Mouse (Mus musculus) MEL-GATA-1-ER (cell line): Measurements from ENCODE around the gene Cntn1.

ENCODE experiments used
- DNase-seq: peaks from one replicate; pipeline ENCODE4 v3.0.0-alpha.2; 2012; ENCODE audit warnings: low read depth; ENCODE audit errors: extremely low read depth

The Cntn1 gene

DNA sequence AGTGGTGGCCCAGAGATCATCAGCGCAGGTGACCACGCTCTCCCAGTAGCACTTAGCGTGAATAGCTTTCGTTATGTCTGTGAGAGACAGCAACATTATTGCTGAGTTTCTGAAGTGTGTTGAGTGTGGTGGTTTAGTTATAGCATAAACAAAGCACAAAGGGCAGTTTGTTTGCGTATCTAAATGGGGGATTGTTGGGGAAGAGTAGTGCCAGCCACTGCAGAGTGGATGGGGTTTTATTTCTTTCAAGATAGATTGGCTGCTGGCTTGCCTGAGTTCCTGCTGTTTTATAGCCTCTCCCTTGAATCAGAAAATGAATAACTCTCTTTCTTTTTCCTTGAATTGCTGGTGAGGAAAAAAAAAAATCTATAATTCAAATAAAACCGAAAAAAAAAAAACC lies 86.1 kb downstream of the Cntn1 start:
- DNase-seq: no peak

DNA sequence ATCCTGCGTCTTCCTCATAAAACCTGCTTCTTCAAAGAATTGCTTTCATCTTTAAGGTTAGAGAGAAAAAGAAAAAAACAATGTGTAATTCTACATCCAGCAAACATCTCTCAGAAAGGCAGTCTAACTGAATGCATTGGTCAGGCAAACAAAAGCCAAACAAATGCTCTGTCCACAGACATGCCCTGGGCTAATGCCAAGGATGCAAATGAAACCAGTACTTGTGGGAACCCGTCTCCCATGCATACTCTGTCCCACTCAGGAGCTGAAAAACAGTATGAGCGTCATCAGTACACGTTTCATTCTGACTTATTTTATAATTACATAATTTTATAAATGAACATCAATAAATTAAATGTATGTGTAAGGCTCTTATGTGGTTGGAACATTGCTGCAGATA lies 91.0 kb downstream of the Cntn1 start:
- DNase-seq: no peak

GRCm38 (mm10) chr15:92154921-92155320 lies 104.0 kb downstream of the Cntn1 start:
- no peak for DNase-seq

DNA sequence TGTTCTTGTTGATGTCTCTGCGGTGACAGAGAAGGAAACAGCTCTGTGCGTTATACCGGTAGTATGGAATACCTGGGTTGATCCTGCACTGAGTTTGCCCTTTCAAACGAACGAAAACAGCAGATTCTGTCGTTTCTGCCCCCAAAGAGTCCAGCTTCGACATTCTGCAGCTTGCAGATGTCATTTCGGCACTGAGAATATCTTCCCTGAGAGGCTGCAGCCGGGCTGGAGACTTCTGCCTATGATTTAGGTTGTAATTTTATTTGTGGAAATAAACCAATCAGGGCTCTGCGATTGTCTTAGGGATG lies 109.8 kb downstream of the Cntn1 start:
- DNase-seq: no peak

DNA sequence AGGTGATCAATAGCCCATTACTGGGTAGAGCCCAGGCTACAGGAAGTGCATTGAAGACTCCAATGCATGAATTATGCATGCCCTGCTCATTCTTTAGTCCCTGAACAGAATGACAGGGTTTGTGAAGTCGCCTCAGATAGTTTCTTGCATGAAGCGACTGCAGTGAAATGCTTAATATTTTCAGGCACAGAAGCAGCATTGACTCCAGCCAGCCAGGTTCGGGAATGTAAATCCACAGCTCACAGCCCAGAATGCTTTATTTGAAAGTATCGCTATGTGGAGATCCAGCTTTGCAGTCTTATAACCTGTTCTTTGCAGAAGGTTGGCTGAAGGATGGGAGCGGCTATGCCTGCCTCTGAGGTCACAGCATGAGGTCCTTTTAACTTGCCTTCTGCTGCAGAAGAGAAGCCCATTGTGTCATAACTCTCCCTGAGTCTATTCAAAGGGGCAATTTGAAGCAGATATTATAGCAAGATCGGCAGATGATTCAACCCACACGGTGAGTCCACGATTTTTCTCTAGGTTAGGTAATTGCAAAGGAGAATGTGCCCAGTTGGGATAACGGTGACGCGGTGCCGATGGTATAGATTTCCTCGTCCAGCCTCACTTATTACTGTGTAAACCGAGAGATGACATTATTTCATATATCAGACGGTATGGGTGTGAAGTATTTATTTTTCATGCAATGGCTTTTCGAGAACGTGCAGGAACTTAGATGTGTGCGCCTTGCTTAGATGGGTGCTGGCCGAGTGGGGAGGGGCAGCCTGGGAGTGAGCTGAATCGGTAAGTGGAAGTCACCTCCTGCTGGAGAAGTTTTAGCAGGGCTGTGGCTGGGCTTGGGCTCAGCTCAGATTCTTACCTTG lies 110.4 kb downstream of the Cntn1 start:
- no peak for DNase-seq

DNA sequence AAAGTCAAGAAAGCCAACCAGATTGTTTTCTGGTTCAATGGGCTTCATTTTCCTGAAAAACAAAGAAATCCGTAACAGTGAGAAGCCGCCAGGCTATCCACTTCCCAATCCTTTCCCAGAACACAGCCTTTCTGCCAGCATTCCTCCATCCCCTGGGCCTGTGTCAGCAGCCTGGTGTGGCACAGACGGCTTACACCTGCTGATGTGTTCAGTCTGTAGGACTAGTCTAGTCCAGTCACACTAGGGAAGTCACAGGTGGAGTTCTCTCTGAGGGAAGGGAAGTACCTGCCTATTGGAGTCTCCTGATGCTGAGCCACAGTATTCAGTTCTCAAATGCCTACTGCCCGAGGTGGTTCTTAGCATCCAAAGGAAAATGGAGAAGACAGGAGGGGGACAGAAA lies 111.9 kb downstream of the Cntn1 start:
- no peak for DNase-seq

DNA sequence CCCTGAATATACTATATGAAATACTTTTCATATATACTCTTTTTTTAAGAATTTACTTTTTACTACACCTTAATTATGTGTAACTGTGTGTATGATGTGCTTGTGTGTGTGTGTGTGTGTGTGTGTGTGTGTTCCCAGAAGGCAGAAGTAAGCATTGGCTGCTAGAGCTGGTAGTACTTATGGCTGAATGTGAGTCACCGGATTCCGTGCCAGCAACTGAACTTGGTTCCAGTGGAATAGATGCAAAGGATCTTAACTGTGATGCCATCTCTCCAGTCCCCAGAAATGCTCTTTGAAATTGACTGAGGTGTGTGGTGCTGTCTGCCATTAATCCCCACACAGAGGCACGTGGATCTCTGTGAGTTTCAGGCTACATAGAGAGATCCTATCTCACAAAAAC lies 113.2 kb downstream of the Cntn1 start:
- no peak for DNase-seq

DNA sequence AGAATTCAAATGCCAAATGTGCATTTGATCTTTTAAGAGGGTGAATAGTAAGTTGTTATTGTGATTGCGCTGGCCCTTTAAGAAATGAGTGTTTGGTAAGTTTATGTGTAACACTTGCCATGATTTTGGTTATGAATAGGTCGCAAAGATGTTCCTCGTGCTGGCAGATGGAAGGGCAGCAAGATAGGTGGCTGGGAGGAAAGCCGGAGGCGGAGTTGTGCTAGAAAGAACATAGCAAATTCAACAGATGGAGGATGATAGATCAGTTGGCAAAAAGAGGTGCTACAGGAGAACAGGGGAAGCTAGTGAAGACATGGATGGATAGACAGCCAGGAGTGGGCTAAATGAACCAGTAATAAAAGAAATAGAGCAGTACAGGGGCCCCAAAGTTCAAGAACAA lies 115.3 kb downstream of the Cntn1 start:
- DNase-seq: no peak

DNA sequence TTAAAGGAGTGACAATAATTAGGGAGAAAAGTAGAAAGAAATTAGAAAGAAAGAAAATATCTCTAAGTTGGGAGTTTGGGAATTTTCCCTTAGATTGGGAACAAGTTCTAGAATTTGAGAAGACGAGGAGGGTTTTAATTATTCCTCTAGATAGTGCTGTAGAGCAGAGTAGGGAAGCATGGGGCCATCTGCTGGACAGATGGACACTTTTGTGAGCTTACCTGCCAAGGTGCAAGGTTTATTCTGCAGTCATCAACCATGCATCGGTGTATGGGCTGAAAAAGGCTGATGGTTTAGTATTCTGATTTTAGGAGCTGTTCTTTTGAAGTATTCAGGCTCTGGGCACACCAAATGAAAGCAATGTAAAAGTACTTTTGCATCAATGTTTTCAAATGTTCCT lies 124.8 kb downstream of the Cntn1 start:
- no peak for DNase-seq

DNA sequence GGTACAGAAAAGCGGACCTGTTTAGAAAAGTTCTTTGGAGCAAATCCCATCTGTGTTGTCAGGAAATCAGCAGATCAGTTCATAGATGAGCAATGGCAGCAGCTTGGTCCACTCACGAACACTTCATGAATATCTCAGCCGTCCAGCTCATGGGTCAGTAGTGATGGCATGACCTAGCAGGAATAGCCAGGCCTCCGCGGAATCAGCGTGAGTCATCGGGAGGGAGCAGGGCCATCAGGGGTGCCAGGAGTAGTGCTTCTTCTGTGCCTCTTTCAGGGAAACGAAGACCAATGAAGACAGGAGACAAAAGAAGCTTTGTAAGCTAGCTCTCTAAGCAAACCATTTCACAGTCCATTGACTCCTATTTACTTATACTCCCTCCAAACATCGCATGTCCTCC lies 126.4 kb downstream of the Cntn1 start:
- DNase-seq: no peak

GRCm38 (mm10) chr15:92185484-92185883 lies 134.5 kb downstream of the Cntn1 start:
- DNase-seq: no peak

GRCm38 (mm10) chr15:92190000-92190399 lies 139.0 kb downstream of the Cntn1 start:
- DNase-seq: no peak

DNA sequence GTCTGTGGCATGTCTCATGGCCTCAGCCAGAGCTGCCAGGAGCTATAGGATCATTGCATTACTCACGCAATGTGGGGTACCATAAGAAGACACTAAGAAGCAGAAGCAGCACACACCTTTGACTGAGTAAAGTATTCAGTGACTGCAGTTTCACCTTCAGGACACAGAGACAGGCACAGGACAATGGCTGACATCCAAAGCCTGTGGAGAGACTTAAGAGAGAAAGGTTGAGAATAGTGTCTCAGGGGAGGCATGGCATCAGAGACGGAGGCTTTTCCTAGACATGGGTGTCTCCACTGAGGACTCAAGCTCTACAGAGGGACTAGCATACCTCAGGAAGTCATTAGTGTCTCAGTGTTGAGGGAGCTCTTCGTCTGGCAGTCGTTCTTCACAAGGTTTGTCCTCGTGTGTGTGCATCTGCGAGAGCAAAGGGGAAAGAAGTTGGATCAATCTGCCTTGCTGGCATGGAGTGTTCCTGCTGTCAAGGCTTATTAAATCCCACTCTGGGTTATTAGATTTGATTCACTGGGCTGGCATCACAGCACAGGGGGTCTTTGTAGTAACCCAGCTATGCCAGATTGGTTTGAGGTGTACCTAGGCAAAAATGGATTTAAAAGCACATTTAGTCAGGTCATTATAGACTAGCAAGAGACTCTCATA lies 149.5 kb downstream of the Cntn1 start:
- no peak for DNase-seq

DNA sequence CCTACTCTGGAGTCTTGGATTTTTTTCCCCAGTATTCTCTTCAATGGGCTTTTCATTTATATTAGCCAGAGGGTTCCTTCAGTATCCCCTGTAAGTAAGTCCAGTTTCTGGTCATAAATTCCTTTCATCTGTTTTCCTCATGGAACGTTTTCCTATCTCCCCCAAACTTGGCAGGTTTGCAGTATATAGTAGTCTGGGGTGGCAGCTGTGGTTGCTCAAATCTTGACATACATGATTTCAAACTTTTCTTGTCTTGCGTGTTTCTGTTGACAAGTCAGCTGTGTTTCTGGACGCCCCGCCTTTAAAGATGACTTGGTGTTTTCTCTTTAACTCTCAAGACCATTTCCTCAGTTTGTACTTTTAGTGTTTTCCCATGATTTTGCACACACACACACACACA lies 155.7 kb downstream of the Cntn1 start:
- no peak for DNase-seq

- no peak for DNase-seq
Measured at GRCm38 (mm10) chr15:92209778-92210177, 158.8 kb downstream of the Cntn1 start.

GRCm38 (mm10) chr15:92210486-92211235 lies 159.7 kb downstream of the Cntn1 start:
- DNase-seq: no peak

DNA sequence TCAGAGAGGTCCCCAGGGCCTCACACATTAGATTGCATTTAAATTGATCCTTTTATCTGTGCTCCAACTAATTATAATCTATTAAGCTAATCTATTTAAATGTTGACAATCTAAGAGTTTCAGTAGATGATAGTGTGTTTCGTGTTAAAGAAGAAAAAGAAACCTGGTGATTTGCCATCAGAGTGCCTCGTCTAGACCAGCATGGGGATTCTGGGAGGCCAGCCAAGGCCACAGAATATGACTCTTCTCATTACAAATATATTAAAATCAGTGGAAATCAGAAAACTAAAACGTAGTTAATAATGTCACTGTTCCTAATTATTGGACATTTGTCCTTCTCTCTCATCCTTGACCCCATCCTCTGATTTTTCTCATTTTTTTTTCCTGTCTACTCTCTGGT lies 164.9 kb downstream of the Cntn1 start:
- DNase-seq: no peak

DNA sequence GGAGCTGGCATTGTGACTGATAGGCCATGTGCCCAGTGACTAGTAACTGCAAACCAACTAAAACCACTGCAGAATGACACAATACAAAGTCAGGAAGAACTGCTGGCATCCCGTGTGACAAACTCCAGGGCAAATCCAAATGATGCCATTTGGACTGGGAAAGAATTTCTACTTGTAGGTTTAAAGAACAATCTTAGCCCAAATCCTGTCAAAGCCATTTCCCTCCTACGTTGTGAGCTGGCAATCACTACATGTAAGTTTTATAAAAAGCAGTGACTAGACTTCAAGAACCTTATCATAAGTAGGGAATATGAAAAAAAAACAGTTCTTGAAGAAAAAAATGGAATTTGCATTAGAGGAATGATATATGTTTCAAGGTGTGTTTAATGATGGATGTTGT lies 170.5 kb downstream of the Cntn1 start:
- no peak for DNase-seq

DNA sequence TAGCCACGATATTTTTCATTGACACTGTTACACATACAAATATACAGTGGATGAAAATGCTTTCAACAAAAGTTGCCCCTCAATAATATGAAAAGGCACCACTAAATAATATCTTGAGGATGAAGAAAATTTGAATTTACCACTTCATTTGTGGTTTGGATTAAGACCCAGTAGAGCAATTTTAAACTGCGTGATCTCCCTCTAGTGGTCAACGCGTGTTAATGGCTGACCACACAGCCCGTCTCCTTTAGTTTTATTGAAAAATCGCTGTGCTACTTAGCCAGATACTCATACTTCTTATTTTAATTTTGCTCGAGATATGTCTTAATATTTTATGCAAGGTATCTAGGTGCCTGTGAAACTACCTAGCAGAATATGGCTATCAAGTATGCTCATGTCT lies 180.4 kb downstream of the Cntn1 start:
- DNase-seq: no peak

GRCm38 (mm10) chr15:92235836-92236235 lies 184.9 kb downstream of the Cntn1 start:
- no peak for DNase-seq

- DNase-seq: peak; percentile 10
Measured at GRCm38 (mm10) chr15:92264980-92265707, 214.2 kb downstream of the Cntn1 start.

DNA sequence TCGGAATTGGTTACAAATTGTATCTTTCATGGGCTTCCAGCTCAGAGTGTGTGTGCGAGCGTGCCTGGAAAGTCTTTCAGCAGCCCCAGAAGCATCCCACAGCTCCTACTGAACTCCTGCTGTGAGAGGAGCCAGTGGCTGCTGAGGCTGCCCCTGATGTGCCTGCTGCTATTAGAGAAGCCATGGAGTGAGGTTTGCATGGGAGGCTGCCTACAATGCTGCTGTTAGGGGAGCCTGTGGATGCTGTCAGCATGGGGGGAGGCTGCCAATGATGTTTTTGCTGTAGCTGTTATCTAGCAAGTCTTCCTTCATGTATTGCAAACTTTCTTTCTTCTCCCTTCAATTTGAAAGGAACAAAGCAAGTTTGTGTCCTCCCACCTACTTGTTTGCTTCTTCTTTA lies 217.4 kb downstream of the Cntn1 start:
- DNase-seq: no peak
